Mouse (Mus musculus) liver, embryonic 16.5 days (tissue): ENCODE measurements around the gene Kansl1l. TPM values are rescaled to one million over a fixed set of nuclear protein-coding genes. Genes with fewer than 3 reads are reported as not detected.
A peak's percentile ranks its signal among the peaks of the same experiment; 100 is the strongest.

Experiments used
- ATAC-seq: fragments of 200-750 bp; cut with Nextera tagmentation; 2 replicates; pipeline ENCODE4 v1.8.0; 2017; ENCODE audit warnings: low read depth, mild to moderate bottlenecking, moderate number of reproducible peaks, moderate library complexity
- H3K27ac ChIP-seq: fragments of 300-500 bp; sonication (generic); 2 replicates; pipeline ENCODE4 v1.5.1; 2014; ENCODE audit warnings: mild to moderate bottlenecking, low read length
- H3K27me3 ChIP-seq: fragments of 300-500 bp; sonication (generic); 2 replicates; pipeline ENCODE4 v1.6.1; 2014; ENCODE audit warnings: low read depth, low read length, mixed read lengths; ENCODE audit not compliant: control insufficient read depth, insufficient read depth
- H3K36me3 ChIP-seq: fragments of 300-500 bp; sonication (generic); 2 replicates; pipeline ENCODE4 v1.6.1; 2014; ENCODE audit warnings: mild to moderate bottlenecking; ENCODE audit not compliant: control insufficient read depth, insufficient read depth
- H3K4me1 ChIP-seq: fragments of 300-500 bp; sonication (generic); 2 replicates; pipeline ENCODE4 v1.6.1; 2014; ENCODE audit warnings: low read depth, low read length, mixed read lengths; ENCODE audit not compliant: control insufficient read depth
- H3K4me2 ChIP-seq: fragments of 300-500 bp; sonication (generic); 2 replicates; pipeline ENCODE4 v1.6.1; 2014; ENCODE audit warnings: low read depth, low read length, mixed read lengths
- H3K4me3 ChIP-seq: fragments of 300-500 bp; sonication (generic); 2 replicates; pipeline ENCODE4 v1.5.1; 2014; ENCODE audit warnings: low read depth, mild to moderate bottlenecking, low read length
- H3K9ac ChIP-seq: fragments of 300-500 bp; sonication (generic); 2 replicates; pipeline ENCODE4 v1.6.1; 2014; ENCODE audit warnings: low read depth, low read length
- H3K9me3 ChIP-seq: fragments of 300-500 bp; sonication (generic); replicated peaks from 2 replicates; pipeline ENCODE4 v1.6.1; 2016; ENCODE audit warnings: low read length; ENCODE audit not compliant: control insufficient read depth
- WGBS: fragments of 180-500 bp; shearing (Covaris S2); extraction: QIAGEN DNeasy Blood & Tissue Kit; methylation state at CpG from one replicate; pipeline ENCODE4 v1.1.7; 2014; ENCODE audit not compliant: insufficient replicate concordance; 5-methylcytosine and 5-hydroxymethylcytosine counted together
- polyA plus RNA-seq: library from polyadenylated mRNA; unstranded; fragments of >200 nt; fragmentation: Nextera tagmentation; extraction: Ambion mirVana; gene quantifications from 2 replicates; pipeline ENCODE4 v1.2.1, GENCODE M21; 2015

Kansl1l gene
- polyA plus RNA-seq, 1 experiment from 2014 or later, result 3.7 TPM

- Histone ChIP-seq H3K4me1 (peaks cover 2% of the 10 kb centered on the region), H3K4me3 (no peak overlapping the region), H3K9ac (no peak overlapping the region), H3K27me3 (no peaks in the 10 kb centered on the region), H3K4me2 (no peak overlapping the region), H3K9me3 (no peaks in the 10 kb centered on the region), H3K27ac (no peak overlapping the region), H3K36me3 (peaks cover 22% of the 10 kb centered on the region)
- no peak for ATAC-seq
- WGBS, result 71% methylated on average over 6 of the region's 6 CpGs
Measured at GRCm38 (mm10) chr1:66841510-66841909, 24.1 kb upstream of the Kansl1l start.

- H3K27ac ChIP-seq, result no peak overlapping the region
- ATAC-seq, result peak; percentile 41; the same call in 1 of the 2 replicates
- H3K4me2 ChIP-seq, result no peak overlapping the region
- H3K36me3 ChIP-seq, result peaks cover 12% of the 10 kb centered on the region
- H3K27me3 ChIP-seq, result no peaks in the 10 kb centered on the region
- H3K9me3 ChIP-seq, result no peaks in the 10 kb centered on the region
- WGBS, result 64% methylated on average over 7 of the region's 7 CpGs
- H3K4me3 ChIP-seq, result no peak overlapping the region
- peaks cover 2% of the 10 kb centered on the region for H3K4me1 ChIP-seq
- no peak overlapping the region for H3K9ac ChIP-seq
Measured at GRCm38 (mm10) chr1:66839755-66840438, 22.5 kb upstream of the Kansl1l start.

GRCm38 (mm10) chr1:66839135-66839534 is 21.8 kb upstream of the Kansl1l start:
- Histone ChIP-seq H3K4me3 (no peak overlapping the region), H3K9ac (no peak overlapping the region), H3K4me1 (peaks cover 2% of the 10 kb centered on the region), H3K36me3 (peaks cover 10% of the 10 kb centered on the region), H3K9me3 (no peaks in the 10 kb centered on the region), H3K27me3 (no peaks in the 10 kb centered on the region), H3K27ac (no peak overlapping the region), H3K4me2 (no peak overlapping the region)
- WGBS, result 25% methylated on average over 1 of the region's 1 CpGs
- no peak for ATAC-seq

- H3K4me3 ChIP-seq, result peak overlapping the region; percentile 29; the same call in 1 of the 2 replicates
- H3K27me3 ChIP-seq, result no peaks in the 10 kb centered on the region
- H3K27ac ChIP-seq, result no peak overlapping the region
- no peak for ATAC-seq
- 48% methylated on average over 16 of the region's 16 CpGs for WGBS
- H3K9ac ChIP-seq, result no peak overlapping the region
- peaks cover 10% of the 10 kb centered on the region for H3K36me3 ChIP-seq
- H3K4me1 ChIP-seq, result peaks cover 2% of the 10 kb centered on the region
- no peaks in the 10 kb centered on the region for H3K9me3 ChIP-seq
- peak overlapping the region; percentile 24; the same call in 1 of the 2 replicates for H3K4me2 ChIP-seq
Measured at GRCm38 (mm10) chr1:66838184-66839042, 21.1 kb upstream of the Kansl1l start.

GRCm38 (mm10) chr1:66837207-66837606 is 19.8 kb upstream of the Kansl1l start:
- no peak for ATAC-seq
- H3K36me3 ChIP-seq, result peaks cover 6% of the 10 kb centered on the region
- no peaks in the 10 kb centered on the region for H3K9me3 ChIP-seq
- H3K27ac ChIP-seq, result no peak overlapping the region
- no peak overlapping the region for H3K9ac ChIP-seq
- WGBS, result 74% methylated on average over 3 of the region's 3 CpGs
- no peak overlapping the region for H3K4me2 ChIP-seq
- peaks cover 2% of the 10 kb centered on the region for H3K4me1 ChIP-seq
- H3K4me3 ChIP-seq, result no peak overlapping the region
- no peaks in the 10 kb centered on the region for H3K27me3 ChIP-seq

- H3K4me2 ChIP-seq, result no peak overlapping the region
- WGBS, result 70% methylated on average over 7 of the region's 7 CpGs
- H3K36me3 ChIP-seq, result no peaks in the 10 kb centered on the region
- H3K4me1 ChIP-seq, result no peaks in the 10 kb centered on the region
- H3K9ac ChIP-seq, result no peak overlapping the region
- no peak for ATAC-seq
- H3K4me3 ChIP-seq, result no peak overlapping the region
- no peak overlapping the region for H3K27ac ChIP-seq
- no peaks in the 10 kb centered on the region for H3K9me3 ChIP-seq
- H3K27me3 ChIP-seq, result no peaks in the 10 kb centered on the region
Measured at GRCm38 (mm10) chr1:66832636-66833165, 15.3 kb upstream of the Kansl1l start.

GRCm38 (mm10) chr1:66831824-66832600 is 14.7 kb upstream of the Kansl1l start:
- WGBS, result 73% methylated on average over 9 of the region's 9 CpGs
- Histone ChIP-seq H3K27ac (no peak overlapping the region), H3K9ac (no peak overlapping the region)

GRCm38 (mm10) chr1:66829400-66830080 is 12.2 kb upstream of the Kansl1l start:
- Histone ChIP-seq H3K9ac (no peak overlapping the region), H3K27ac (no peak overlapping the region), H3K4me2 (no peak overlapping the region), H3K4me3 (no peak overlapping the region), H3K36me3 (no peaks in the 10 kb centered on the region), H3K27me3 (no peaks in the 10 kb centered on the region), H3K4me1 (no peaks in the 10 kb centered on the region), H3K9me3 (no peaks in the 10 kb centered on the region)
- ATAC-seq, result no peak
- WGBS, result 81% methylated on average over 9 of the region's 9 CpGs

More at GRCm38 (mm10) chr1:66831824-66832600, 14.7 kb upstream of the Kansl1l start:
- no peak overlapping the region for H3K4me2 ChIP-seq
- no peaks in the 10 kb centered on the region for H3K4me1 ChIP-seq
- H3K36me3 ChIP-seq, result no peaks in the 10 kb centered on the region
- H3K9me3 ChIP-seq, result no peaks in the 10 kb centered on the region
- no peak for ATAC-seq
- no peaks in the 10 kb centered on the region for H3K27me3 ChIP-seq
- no peak overlapping the region for H3K4me3 ChIP-seq
